Mouse (Mus musculus) kidney, postnatal 0 days (tissue): ENCODE measurements around the gene Olfr937. TPM values are rescaled to one million over a fixed set of nuclear protein-coding genes. Genes with fewer than 3 reads are reported as not detected.

Experiments used
- ATAC-seq: fragments of 200-750 bp; cut with Nextera tagmentation; replicated peaks from 2 replicates; pipeline ENCODE4 v1.8.0; 2017; ENCODE audit warnings: low read depth, moderate number of reproducible peaks, moderate TSS enrichment, moderate library complexity; ENCODE audit not compliant: low FRiP score
- DNase-seq: peaks from one replicate; pipeline ENCODE4 v3.0.0-alpha.2; 2016; ENCODE audit warnings: low spot score
- H3K27ac ChIP-seq: fragments of 300-500 bp; sonication (generic); 2 replicates; pipeline ENCODE4 v1.5.1; 2014; ENCODE audit warnings: mild to moderate bottlenecking
- H3K27me3 ChIP-seq: fragments of 300-500 bp; sonication (generic); 2 replicates; pipeline ENCODE4 v1.6.1; 2014; ENCODE audit warnings: low read length, mixed read lengths; ENCODE audit not compliant: insufficient read depth
- H3K36me3 ChIP-seq: fragments of 300-500 bp; sonication (generic); 2 replicates; pipeline ENCODE4 v1.6.1; 2014; ENCODE audit warnings: low read length, mixed read lengths; ENCODE audit not compliant: insufficient read depth
- H3K4me1 ChIP-seq: fragments of 300-500 bp; sonication (generic); replicated peaks from 2 replicates; pipeline ENCODE4 v1.6.1; 2014; ENCODE audit warnings: antibody characterized with exemption, low read length, mixed read lengths; ENCODE audit not compliant: insufficient read depth
- H3K4me2 ChIP-seq: fragments of 300-500 bp; sonication (generic); 2 replicates; pipeline ENCODE4 v1.6.1; 2014; ENCODE audit warnings: mild to moderate bottlenecking, low read length, moderate library complexity, mixed read lengths
- H3K4me3 ChIP-seq: fragments of 300-500 bp; sonication (generic); replicated peaks from 2 replicates; pipeline ENCODE4 v1.5.1; 2014; ENCODE audit warnings: low read depth, low read length
- H3K9ac ChIP-seq: fragments of 300-500 bp; sonication (generic); 2 replicates; pipeline ENCODE4 v1.6.1; 2014; ENCODE audit warnings: low read depth, low read length
- H3K9me3 ChIP-seq: fragments of 300-500 bp; sonication (generic); replicated peaks from 2 replicates; pipeline ENCODE4 v1.6.1; 2016; ENCODE audit warnings: low read length, inconsistent platforms, mixed read lengths
- CTCF ChIP-seq: IDR thresholded peaks from 2 replicates; pipeline ENCODE4 v1.5.1; 2016; ENCODE audit warnings: antibody characterized with exemption, low read depth, mild to moderate bottlenecking, moderate library complexity
- WGBS: fragments of 180-500 bp; shearing (Covaris S2); extraction: QIAGEN DNeasy Blood & Tissue Kit; methylation state at CpG from one replicate; pipeline ENCODE4 v1.1.7; 2014; 5-methylcytosine and 5-hydroxymethylcytosine counted together
- microRNA-seq: library from miRNA; unstranded; fragments of <30 nt; microRNA quantifications from one replicate; pipeline ENCODE4, GENCODE M21; 2016
- polyA plus RNA-seq: library from polyadenylated mRNA; unstranded; fragments of >200 nt; fragmentation: Nextera tagmentation; extraction: Ambion mirVana; gene quantifications from 2 replicates; pipeline ENCODE4 v1.2.1, GENCODE M21; 2015

Gene Olfr937
- not detected in 2 replicates for polyA plus RNA-seq

- H3K36me3 ChIP-seq, result no peaks in the 10 kb centered on the region
- no peaks in the 10 kb centered on the region for H3K4me1 ChIP-seq
- ATAC-seq (no peak), DNase-seq (no peak)
- H3K27ac ChIP-seq, result no peak within 1 kb of the TSS
- no peaks in the 10 kb centered on the region for H3K9me3 ChIP-seq
- no peaks in the 10 kb centered on the region for H3K27me3 ChIP-seq
- no peak within 1 kb of the TSS for H3K4me3 ChIP-seq
- H3K9ac ChIP-seq, result no peak within 1 kb of the TSS
- no peak within 1 kb of the TSS for H3K4me2 ChIP-seq
- no peak for TF ChIP-seq CTCF
- 71% methylated on average over 1 of the region's 1 CpGs for WGBS
These were observed at the start of gene Olfr937 for GRCm38 (mm10) chr9:39064851-39065250. Gene Olfr937 (minus strand): TSS chr9:39064951.

- WGBS, result 88% methylated on average over 2 of the region's 2 CpGs
- H3K9ac ChIP-seq, result no peak within 1 kb of the TSS
- H3K4me1 ChIP-seq, result no peaks in the 10 kb centered on the region
These were observed 14.0 kb upstream of the Olfr937 start, which contains the start of gene Olfr938 for GRCm38 (mm10) chr9:39078787-39079186. Gene Olfr938 (minus strand): TSS chr9:39078887.

GRCm38 (mm10) chr9:39023277-39023676 is 41.5 kb downstream of the Olfr937 start, which contains the start of gene Olfr146:
Gene Olfr146 (minus strand): TSS chr9:39023377.
- TF ChIP-seq CTCF, result no peak
- no peak within 1 kb of the TSS for H3K4me3 ChIP-seq
- H3K9me3 ChIP-seq, result no peaks in the 10 kb centered on the region
- H3K27me3 ChIP-seq, result no peaks in the 10 kb centered on the region
- no peaks in the 10 kb centered on the region for H3K4me1 ChIP-seq
- ATAC-seq, result no peak
- no peak within 1 kb of the TSS for H3K9ac ChIP-seq
- H3K4me2 ChIP-seq, result no peak within 1 kb of the TSS
- no peak within 1 kb of the TSS for H3K27ac ChIP-seq
- 66% methylated on average over 1 of the region's 1 CpGs for WGBS
- DNase-seq, result no peak
- no peaks in the 10 kb centered on the region for H3K36me3 ChIP-seq

More at GRCm38 (mm10) chr9:39078787-39079186, 14.0 kb upstream of the Olfr937 start, which contains the start of gene Olfr938:
- Histone ChIP-seq H3K36me3 (no peaks in the 10 kb centered on the region), H3K27me3 (no peaks in the 10 kb centered on the region), H3K4me3 (no peak within 1 kb of the TSS), H3K9me3 (no peaks in the 10 kb centered on the region), H3K27ac (no peak within 1 kb of the TSS), H3K4me2 (no peak within 1 kb of the TSS)
- ATAC-seq (no peak), DNase-seq (no peak)
- TF ChIP-seq CTCF, result no peak

Small RNAs within 50 kb of the gene (microRNA-seq; reads per million reads assigned to microRNA genes)
- not detected for gene Gm25032
- not detected for gene Gm25529

Other genes starting within 250 kb of the Olfr937 start
- gene Olfr923, start 238.4 kb downstream of the Olfr937 start, polyA plus RNA-seq, result not detected in 2 replicates
- gene Olfr924, start 220.5 kb downstream of the Olfr937 start, polyA plus RNA-seq, result not detected in 2 replicates
- gene Olfr26, start 209.9 kb downstream of the Olfr937 start, polyA plus RNA-seq, result not detected in 2 replicates
- gene Olfr926, start 187.8 kb downstream of the Olfr937 start, polyA plus RNA-seq, result not detected in 2 replicates
- gene Olfr930, start 135.1 kb downstream of the Olfr937 start, polyA plus RNA-seq, result not detected in 2 replicates
- gene Olfr933, start 92.6 kb downstream of the Olfr937 start, polyA plus RNA-seq, result not detected in 2 replicates
- gene Olfr934, start 76.6 kb downstream of the Olfr937 start, polyA plus RNA-seq, result not detected in 2 replicates
- gene Olfr935, start 65.3 kb downstream of the Olfr937 start, polyA plus RNA-seq, result not detected in 2 replicates
- gene Olfr146, start 41.6 kb downstream of the Olfr937 start, polyA plus RNA-seq, result not detected in 2 replicates
- not detected in 2 replicates for gene Olfr938, start 13.9 kb upstream of the Olfr937 start, polyA plus RNA-seq
- gene Olfr27, start 63.2 kb upstream of the Olfr937 start, polyA plus RNA-seq, result not detected in 2 replicates
- not detected in 2 replicates for gene Olfr943, start 101.4 kb upstream of the Olfr937 start, polyA plus RNA-seq
- not detected in 2 replicates for gene Olfr944, start 137.0 kb upstream of the Olfr937 start, polyA plus RNA-seq
- gene Olfr1537, start 185.0 kb upstream of the Olfr937 start, polyA plus RNA-seq, result not detected in 2 replicates
- gene Olfr945, start 211.9 kb upstream of the Olfr937 start, polyA plus RNA-seq, result not detected in 2 replicates